Mouse (Mus musculus) adrenal gland, adult 10 weeks (tissue): ENCODE data around the gene Atp1b3. TPM values are rescaled to one million over a fixed set of nuclear protein-coding genes. Genes with fewer than 3 reads are reported as not detected.

ENCODE experiments used
- polyA plus RNA-seq: library from polyadenylated mRNA; stranded (reverse); fragments of 350-450 nt; fragmentation: Illumina TruSeq; extraction: RNeasy Lipid Tissue Mini Kit (QIAGEN cat#74804); gene quantifications from one replicate; pipeline ENCODE4 v1.2.3, GENCODE M21; 2014; ENCODE audit warnings: low read depth, low replicate concordance

The Atp1b3 gene
- 533 TPM for polyA plus RNA-seq

DNA sequence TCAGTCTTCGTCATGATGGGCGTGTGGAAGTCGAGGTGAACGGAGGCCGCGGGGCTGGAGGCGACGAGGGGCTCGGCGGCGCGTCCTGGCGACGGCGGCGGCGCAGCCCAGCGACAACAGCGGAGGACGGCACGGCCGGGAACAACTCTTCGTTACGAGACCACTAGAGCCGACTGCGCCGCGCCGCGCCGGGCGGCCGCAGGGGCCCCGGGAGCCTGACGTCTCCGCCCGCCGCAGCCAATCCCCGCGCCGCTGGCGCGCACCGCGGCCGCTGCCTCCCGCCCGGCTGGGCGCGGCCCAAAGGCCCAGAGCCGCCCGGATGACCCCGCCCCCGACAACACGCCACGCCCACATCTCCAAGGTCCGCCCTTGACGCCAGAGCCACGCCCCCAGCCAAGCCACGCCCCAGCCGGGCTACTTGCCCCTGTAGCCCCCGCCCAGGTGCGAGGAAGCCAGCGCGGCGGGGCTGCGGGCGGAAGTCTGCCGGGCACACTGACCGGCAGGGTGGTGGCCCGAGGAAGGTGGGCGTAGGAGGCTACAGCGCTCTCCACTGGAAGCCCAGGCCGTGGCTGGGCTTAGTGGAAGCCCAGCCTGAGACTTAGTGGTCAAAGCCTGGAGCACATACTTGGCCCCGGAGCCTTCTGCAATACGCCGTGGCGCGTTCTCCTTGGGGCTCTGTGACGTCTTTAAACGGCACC is at the start of gene Atp1b3:
Gene Atp1b3, minus strand, starts transcription at position 302 of the 698 bp plus-strand sequence.

Other genes starting within 250 kb of the Atp1b3 start
- gene Gk5, start 245.1 kb downstream of the Atp1b3 start, polyA plus RNA-seq = 12.6 TPM
- 198 TPM for gene Tfdp2, start 168.2 kb downstream of the Atp1b3 start, polyA plus RNA-seq
- gene Rnf7, start 114.2 kb upstream of the Atp1b3 start, polyA plus RNA-seq = 249 TPM
- not detected for gene Gm28729, start 160.8 kb upstream of the Atp1b3 start, polyA plus RNA-seq